24 mouse cellular contexts compared by ENCODE assay signal in the genomic region with DNA sequence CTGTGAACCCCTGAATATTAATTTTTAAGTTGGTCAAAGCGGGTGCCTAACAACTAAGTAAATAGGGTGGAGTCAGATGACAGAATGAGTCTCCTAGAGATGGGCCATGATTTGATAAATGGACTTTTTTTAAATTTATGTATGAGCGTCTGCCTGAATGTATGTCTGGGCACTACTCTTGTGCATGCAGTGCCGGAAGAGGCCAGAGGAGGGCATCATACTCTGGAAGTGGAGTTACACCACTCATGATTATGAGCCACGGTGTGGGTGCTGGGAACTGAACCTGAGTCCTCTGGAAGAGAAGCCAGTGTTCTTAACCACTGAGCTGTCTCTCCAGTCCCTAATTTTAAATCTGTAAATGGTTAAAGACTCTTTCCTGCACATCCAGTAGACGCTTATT.
DNase-seq lines count a peak whose midpoint lies in the region; ATAC-seq and TF ChIP-seq lines count a peak whose summit lies in the region.
"Had no signal": no experiment of that assay in that cellular context is flagged by ENCODE, and none has a peak within 500 bp of the region (broad histone marks: within the 10 kb centered on the region; RNA-seq: fewer than 3 reads in every experiment).

No protein-coding gene starts in this region.

- H3K4me2 ChIP-seq in heart, embryonic 11.5 days, result no peak overlapping the region
- H3K4me2 ChIP-seq: liver, embryonic 12.5 days; neural tube, embryonic 12.5 days had no signal

- H3K9me3 ChIP-seq in heart, embryonic 11.5 days (replicated peaks; ENCODE audit: control insufficient read depth, low read length), result peaks cover 3% of the 10 kb centered on the region; the same call in 1 of the 2 replicates
- H3K9me3 ChIP-seq in E14TG2a.4 (ENCODE audit: low read length), result no peaks in the 10 kb centered on the region
- H3K9me3 ChIP-seq: midbrain, embryonic 10.5 days; neural tube, embryonic 12.5 days had no signal

- no peak for ATAC-seq in heart, embryonic 11.5 days (replicated peaks; ENCODE audit: insufficient number of reproducible peaks, low FRiP score, low TSS enrichment)
- ATAC-seq: forebrain, embryonic 14.5 days; hindbrain, embryonic 16.5 days; liver, embryonic 12.5 days; liver, postnatal 0 days; midbrain, embryonic 16.5 days had no signal

- no peak overlapping the region for H3K9ac ChIP-seq in heart, adult 2 months (ENCODE audit: low read depth, low read length)
- no peak overlapping the region for H3K9ac ChIP-seq in heart, embryonic 11.5 days (ENCODE audit: low read depth, low read length)
- no peak overlapping the region for H3K9ac ChIP-seq in liver, adult 2 months (ENCODE audit: low read depth, low read length)
- H3K9ac ChIP-seq: liver, embryonic 12.5 days; liver, postnatal 0 days; neural tube, embryonic 12.5 days had no signal

- no peak overlapping the region for H3K4me3 ChIP-seq in heart, adult 2 months
- no peak overlapping the region for H3K4me3 ChIP-seq in heart, embryonic 11.5 days (ENCODE audit: low read depth, low read length)
- no peak overlapping the region for H3K4me3 ChIP-seq in liver, adult 2 months (ENCODE audit: insufficient read depth, low read depth, low read length)
- no peak overlapping the region for H3K4me3 ChIP-seq in E14TG2a.4 (replicated peaks; ENCODE audit: low read length)
- no peak overlapping the region for H3K4me3 ChIP-seq in small intestine, adult 2 months (ENCODE audit: low read depth, low read length)
- H3K4me3 ChIP-seq: liver, embryonic 12.5 days; midbrain, embryonic 10.5 days; myocyte; neural tube, embryonic 12.5 days had no signal

- peak; percentile 31 for TF ChIP-seq CTCF in heart, adult 2 months (IDR thresholded peaks at IDR 0.05)
- peak; percentile 25; the same call in 1 of the 2 replicates for TF ChIP-seq CTCF in liver, adult 2 months (IDR thresholded peaks at IDR 0.05; ENCODE audit: low read depth, low read length)
- peak; percentile 40; the same call in 1 of the 2 replicates for TF ChIP-seq CTCF in E14TG2a.4 (conservative IDR thresholded peaks at IDR 0.05; ENCODE audit: low read length)
- peak; percentile 21; the same call in 1 of the 2 replicates for TF ChIP-seq CTCF in small intestine, adult 2 months (IDR thresholded peaks at IDR 0.05; ENCODE audit: extremely low read depth, insufficient read length, insufficient replicate concordance, low read depth, low read length)

- TF ChIP-seq POLR2A in heart, adult 2 months (IDR thresholded peaks at IDR 0.05; ENCODE audit: insufficient read depth, low read depth, low read length), result no peak
- TF ChIP-seq POLR2A in liver, adult 2 months (IDR thresholded peaks at IDR 0.05; ENCODE audit: extremely low read depth, insufficient read depth, low read length), result no peak
- no peak for TF ChIP-seq POLR2A in small intestine, adult 2 months (IDR thresholded peaks at IDR 0.05; ENCODE audit: low read depth, low read length)

- intact Hi-C loops in heart, adult 2 months (cut with DNase I), result no loop called here

- WGBS in heart, adult 2 months, result 94% methylated on average over 5 of the region's 5 CpGs
- WGBS in heart, embryonic 11.5 days (ENCODE audit: insufficient replicate concordance), result 86% methylated on average over 5 of the region's 5 CpGs
- 97% methylated on average over 5 of the region's 5 CpGs for WGBS in liver, adult 2 months
- 97% methylated on average over 5 of the region's 5 CpGs for WGBS in small intestine, adult 2 months

- peaks cover 2% of the 10 kb centered on the region for H3K4me1 ChIP-seq in heart, adult 2 months (ENCODE audit: control insufficient read depth, insufficient read depth, low read length)
- H3K4me1 ChIP-seq in heart, embryonic 11.5 days (ENCODE audit: control insufficient read depth, insufficient read depth, low read length), result no peaks in the 10 kb centered on the region
- H3K4me1 ChIP-seq in liver, adult 2 months (ENCODE audit: control insufficient read depth, insufficient read depth, low read length), result no peaks in the 10 kb centered on the region
- peaks cover 15% of the 10 kb centered on the region for H3K4me1 ChIP-seq in E14TG2a.4 (replicated peaks; ENCODE audit: low read depth, low read length)
- H3K4me1 ChIP-seq in small intestine, adult 2 months (ENCODE audit: control insufficient read depth, insufficient read depth, insufficient read length, low read length), result peaks cover 6% of the 10 kb centered on the region; the same call in 1 of the 2 replicates
- H3K4me1 ChIP-seq: liver, embryonic 12.5 days had no signal

- no peak for TF ChIP-seq EP300 in heart, adult 2 months (IDR thresholded peaks at IDR 0.05; ENCODE audit: insufficient read depth, low read depth, low read length)

- peaks cover 3% of the 10 kb centered on the region; the same call in 1 of the 2 replicates for H3K36me3 ChIP-seq in heart, adult 2 months (ENCODE audit: control insufficient read depth, insufficient read depth, low read length)
- H3K36me3 ChIP-seq in heart, embryonic 11.5 days (ENCODE audit: control insufficient read depth, insufficient read depth, low read length), result peaks cover 7% of the 10 kb centered on the region; the same call in 1 of the 2 replicates
- peaks cover 21% of the 10 kb centered on the region for H3K36me3 ChIP-seq in liver, adult 2 months (ENCODE audit: control insufficient read depth, insufficient read depth, low read length)
- peaks cover 12% of the 10 kb centered on the region for H3K36me3 ChIP-seq in E14TG2a.4 (ENCODE audit: insufficient read depth, low read length)
- H3K36me3 ChIP-seq in small intestine, adult 2 months (ENCODE audit: control insufficient read depth, insufficient read depth, low read length), result peaks cover 17% of the 10 kb centered on the region
- H3K36me3 ChIP-seq: liver, embryonic 12.5 days; neural tube, embryonic 12.5 days had no signal

- DNase-seq in heart, adult 2 months, result no peak
- no peak for DNase-seq in liver, adult 2 months (ENCODE audit: extremely low read depth, low read depth, low spot score)
- DNase-seq in liver, result no peak
- no peak for DNase-seq in urinary bladder, postnatal 36 days (ENCODE audit: low spot score in 2 of 2)
- no peak for DNase-seq in left cerebral cortex, adult 18-20 months (ENCODE audit: low spot score in 2 of 2)
- DNase-seq: adrenal gland, postnatal 10 days; cerebellum, adult 8-10 months; cerebellum, postnatal 25 days; heart, postnatal 14 days; kidney, adult 9 months; kidney, postnatal 25 days; liver, postnatal 0 days; right cerebral cortex, adult 18-20 months; thymus, postnatal 25 days had no signal

- H3K27me3 ChIP-seq in heart, adult 2 months (ENCODE audit: control insufficient read depth, insufficient read depth, low read length), result no peaks in the 10 kb centered on the region
- no peaks in the 10 kb centered on the region for H3K27me3 ChIP-seq in heart, embryonic 11.5 days (ENCODE audit: control insufficient read depth, insufficient read depth, low read length)
- H3K27me3 ChIP-seq in liver, adult 2 months (ENCODE audit: control insufficient read depth, insufficient read depth, low read length), result no peaks in the 10 kb centered on the region
- H3K27me3 ChIP-seq in E14TG2a.4 (ENCODE audit: insufficient read depth, low read length), result no peaks in the 10 kb centered on the region
- no peaks in the 10 kb centered on the region for H3K27me3 ChIP-seq in small intestine, adult 2 months (ENCODE audit: control insufficient read depth, insufficient read depth, low read length)
- H3K27me3 ChIP-seq: liver, embryonic 12.5 days; neural tube, embryonic 12.5 days had no signal

- no peak overlapping the region for H3K27ac ChIP-seq in heart, adult 2 months
- no peak overlapping the region for H3K27ac ChIP-seq in heart, embryonic 11.5 days (ENCODE audit: low read depth, low read length)
- H3K27ac ChIP-seq in liver, adult 2 months (replicated peaks; ENCODE audit: insufficient read depth, low read depth, low read length), result no peak overlapping the region
- H3K27ac ChIP-seq in small intestine, adult 2 months (ENCODE audit: insufficient read depth, low read depth, low read length), result peak overlapping the region; percentile 81; the same call in 1 of the 2 replicates
- H3K27ac ChIP-seq: liver, embryonic 12.5 days; midbrain, embryonic 10.5 days; neural tube, embryonic 12.5 days had no signal

- H3K79me2 ChIP-seq in heart, adult 2 months (replicated peaks; ENCODE audit: control insufficient read depth, insufficient read depth, low read length), result no peaks in the 10 kb centered on the region
- H3K79me2 ChIP-seq in liver, adult 2 months (ENCODE audit: control insufficient read depth, insufficient read depth, low read length), result peaks cover 7% of the 10 kb centered on the region; the same call in 1 of the 2 replicates
